Mouse (Mus musculus) retina, postnatal 7 days (tissue): ENCODE results near the gene Gpc6.

Source experiments
- DNase-seq: peaks from one replicate; pipeline ENCODE4 v3.0.0-alpha.2; 2012; ENCODE audit warnings: low read depth, low spot score

Gpc6 gene

DNA sequence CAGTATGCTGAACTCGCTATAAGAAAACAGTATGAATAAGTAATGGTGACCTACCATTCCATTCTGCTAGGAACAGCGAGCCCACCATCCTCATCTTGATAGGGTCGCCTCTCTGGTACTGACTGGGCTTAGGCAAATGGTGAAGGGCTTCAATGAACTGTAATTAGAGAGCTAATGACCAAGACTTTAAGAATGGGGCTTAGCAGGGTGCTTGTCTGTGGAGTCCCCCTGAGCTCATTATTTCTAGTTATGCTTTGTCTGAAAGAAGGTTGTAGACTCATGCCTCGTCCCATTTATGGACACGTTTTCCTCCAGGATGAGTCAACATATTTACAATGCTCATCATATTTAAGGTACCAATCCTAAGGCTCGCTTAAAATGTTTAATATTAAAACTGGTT is 313.1 kb downstream of the Gpc6 start:
- DNase-seq: no peak

DNA sequence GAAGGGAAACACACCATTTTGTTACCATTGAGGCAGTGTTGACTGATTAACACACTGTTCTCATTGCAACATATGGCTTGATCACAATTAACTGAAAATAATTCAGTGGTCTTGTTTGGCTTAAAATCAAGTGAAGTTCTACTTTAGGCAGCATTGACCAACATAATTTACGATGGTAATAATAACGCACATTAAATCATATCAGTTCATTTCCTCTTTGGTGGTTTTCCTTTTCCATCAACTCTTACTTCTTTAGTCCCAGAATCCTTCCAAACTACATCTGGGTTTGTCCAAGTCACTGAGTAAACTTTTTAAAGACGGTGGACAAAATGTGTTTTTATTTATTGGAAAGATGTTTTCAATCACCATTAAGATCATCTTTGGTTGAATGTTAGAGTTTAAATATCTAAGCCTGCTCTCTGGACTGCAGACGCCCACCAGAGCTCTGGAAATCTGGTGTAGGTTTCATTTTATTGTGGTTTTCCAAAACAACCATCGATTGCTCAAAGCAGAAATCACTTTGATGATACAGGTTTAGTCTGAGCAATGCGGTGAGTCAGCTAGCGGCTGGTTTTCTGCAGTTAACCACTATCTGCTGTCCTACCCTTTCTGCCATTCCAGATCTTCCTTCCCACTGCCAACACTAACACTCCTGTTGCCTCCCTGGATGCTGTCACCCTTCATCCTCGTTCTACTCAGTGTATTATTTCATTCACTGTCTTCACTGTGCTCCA is 314.7 kb downstream of the Gpc6 start:
- DNase-seq: no peak

DNA sequence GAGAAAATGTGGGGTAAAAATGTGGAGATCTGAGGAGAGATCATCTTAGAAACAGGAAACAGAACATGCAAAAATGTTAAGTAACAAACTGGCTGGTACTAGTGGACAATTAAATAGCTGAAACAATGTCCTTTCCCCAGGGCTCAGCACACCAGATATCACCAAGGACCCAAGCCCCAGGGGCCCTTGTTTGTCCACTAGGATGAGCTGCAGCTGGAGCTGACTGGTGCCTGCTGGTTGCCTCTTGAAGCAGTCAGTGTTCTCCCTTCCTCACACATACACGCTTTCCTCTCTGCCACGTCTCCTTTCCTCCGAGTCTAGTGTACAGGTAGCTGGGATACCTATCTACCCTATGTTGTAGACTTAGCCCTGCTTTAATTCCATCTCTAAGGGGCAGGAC is 320.5 kb downstream of the Gpc6 start:
- no peak for DNase-seq

DNA sequence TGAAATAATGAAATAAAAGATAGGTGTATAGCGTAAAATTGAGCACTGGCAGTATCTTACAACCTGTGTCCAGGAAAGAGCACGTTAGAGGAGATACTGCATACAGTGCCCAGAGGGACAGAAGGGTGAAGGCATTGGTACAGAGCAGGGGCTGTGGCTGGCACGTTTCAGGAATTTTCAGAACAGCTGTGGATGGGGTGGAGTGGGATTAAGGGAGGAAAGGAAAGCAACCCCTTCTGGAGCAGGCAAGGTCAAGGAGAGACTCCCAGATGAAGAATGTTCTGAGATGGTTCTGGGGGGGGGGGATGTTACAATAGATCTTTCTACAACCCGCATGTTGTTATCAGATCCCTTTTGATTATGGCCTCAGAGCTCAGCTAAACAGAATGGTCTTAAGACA is 331.1 kb downstream of the Gpc6 start:
- DNase-seq: no peak

GRCm38 (mm10) chr14:117265653-117266052 is 340.5 kb downstream of the Gpc6 start:
- DNase-seq: no peak

- no peak for DNase-seq
These were observed 342.9 kb downstream of the Gpc6 start for GRCm38 (mm10) chr14:117267823-117268601.

DNA sequence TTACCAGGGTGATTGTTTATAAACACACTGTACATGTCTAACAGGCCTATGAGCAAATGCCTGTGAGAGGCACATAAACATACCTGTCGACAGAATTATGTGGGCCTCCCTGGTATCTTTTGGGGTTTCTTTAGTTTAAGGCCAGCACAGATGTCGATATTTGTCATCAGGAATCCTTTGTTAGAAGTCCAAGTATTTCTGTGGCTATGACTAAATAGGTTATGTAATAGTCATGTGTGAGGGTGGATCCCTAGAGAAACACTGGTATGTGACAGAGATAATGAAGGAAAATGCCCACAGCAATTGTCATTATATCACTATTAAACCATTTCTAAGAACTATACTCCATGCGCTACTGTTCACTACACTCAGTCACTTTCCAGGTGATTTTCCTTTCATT is 358.5 kb downstream of the Gpc6 start:
- DNase-seq: no peak

GRCm38 (mm10) chr14:117293746-117294145 is 368.6 kb downstream of the Gpc6 start:
- no peak for DNase-seq

GRCm38 (mm10) chr14:117296207-117296838 is 371.2 kb downstream of the Gpc6 start:
- no peak for DNase-seq

- DNase-seq: no peak
These were observed 375.9 kb downstream of the Gpc6 start for GRCm38 (mm10) chr14:117301019-117301418.

DNA sequence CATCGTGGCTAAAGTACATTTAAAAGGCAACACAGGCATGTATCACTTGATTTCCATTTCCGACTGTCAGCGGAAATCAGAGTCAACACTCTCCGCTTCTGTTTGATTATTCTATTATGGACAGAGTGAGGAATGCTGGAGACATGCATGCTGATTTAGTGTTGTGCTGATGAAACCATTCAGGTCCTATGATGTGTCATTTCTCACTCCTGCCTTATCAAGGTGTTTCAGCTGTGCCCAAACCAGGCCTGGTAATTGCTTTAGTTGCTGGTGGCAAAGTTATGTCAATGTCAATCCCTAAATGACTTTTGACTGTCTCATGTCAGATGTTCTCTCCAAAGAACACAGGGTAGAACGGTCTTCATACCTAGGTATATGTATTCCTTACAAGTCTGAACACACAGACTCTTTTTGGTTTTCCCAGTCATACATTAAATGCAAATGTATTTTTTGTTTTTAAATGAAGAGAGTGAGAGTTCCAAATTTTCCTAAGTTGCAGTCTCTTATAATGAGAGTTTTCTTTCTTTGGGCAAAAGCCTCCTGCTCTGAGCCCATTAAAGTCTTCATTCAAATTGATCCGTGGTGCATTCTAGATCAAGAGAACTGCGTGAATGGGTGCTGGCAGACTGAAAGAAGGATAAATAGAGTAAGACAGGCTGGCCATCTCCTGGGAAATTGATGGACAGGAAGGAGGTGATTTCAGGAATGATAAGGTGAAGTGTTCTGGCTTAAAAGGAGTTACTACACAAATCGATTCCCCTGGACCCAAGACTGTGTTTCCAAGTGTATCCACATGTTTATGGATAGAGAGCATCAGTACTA is 379.0 kb downstream of the Gpc6 start:
- no peak for DNase-seq

DNA sequence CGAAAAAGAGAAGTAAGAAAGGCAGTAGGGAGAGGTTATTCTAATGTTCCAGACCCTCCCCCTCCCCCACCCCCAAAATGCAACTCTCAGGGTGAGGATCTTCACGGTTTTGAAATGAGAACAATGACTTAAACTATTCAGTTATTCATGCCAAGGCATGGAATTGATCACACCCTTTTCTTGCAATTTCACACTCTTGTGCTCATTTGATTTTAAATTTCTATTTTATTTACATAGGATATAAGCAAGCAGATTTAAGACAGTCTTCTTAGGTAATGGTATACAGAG is 379.6 kb downstream of the Gpc6 start:
- DNase-seq: no peak

- DNase-seq: no peak
These were observed 384.9 kb downstream of the Gpc6 start for GRCm38 (mm10) chr14:117309997-117310520.

- no peak for DNase-seq
These were observed 399.1 kb downstream of the Gpc6 start for GRCm38 (mm10) chr14:117324214-117324613.

DNA sequence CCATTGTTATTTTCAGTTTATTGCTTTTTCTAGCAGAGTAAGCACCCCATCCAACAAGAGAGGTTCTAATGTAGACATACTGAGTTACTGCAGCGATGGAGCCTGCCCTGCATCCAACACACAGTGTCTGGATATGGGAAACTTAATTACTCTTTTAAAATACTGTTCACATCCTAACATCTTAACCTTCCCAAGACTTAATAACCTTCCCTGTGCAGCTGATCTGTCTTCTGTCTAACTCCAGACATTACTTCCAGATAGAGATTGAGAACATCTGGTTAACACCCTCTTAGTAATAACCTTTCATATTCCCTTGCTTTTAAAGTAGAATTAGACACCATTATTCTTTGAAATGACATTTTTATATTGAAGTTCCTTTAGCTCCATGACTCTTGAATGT is 407.1 kb downstream of the Gpc6 start:
- no peak for DNase-seq

DNA sequence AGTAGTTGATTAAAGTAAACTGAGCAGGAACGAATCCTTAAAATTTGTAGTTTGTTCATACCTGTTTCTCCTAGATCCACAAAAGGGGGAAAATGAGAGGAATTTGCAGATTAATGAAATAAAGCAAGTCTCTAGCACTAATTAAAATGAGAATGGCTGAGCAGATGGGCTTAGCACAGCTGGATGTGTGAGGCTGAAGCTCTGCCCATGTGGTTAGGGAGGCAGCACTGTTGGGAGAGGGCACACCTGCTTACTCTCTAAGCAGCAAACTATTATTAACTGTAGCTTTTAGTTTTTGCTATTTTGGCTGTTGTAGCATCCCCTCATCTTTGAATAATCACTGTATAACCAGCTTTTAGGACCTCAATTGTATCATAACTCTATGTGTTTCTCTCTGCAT is 412.2 kb downstream of the Gpc6 start:
- DNase-seq: no peak

GRCm38 (mm10) chr14:117340549-117340948 is 415.4 kb downstream of the Gpc6 start:
- no peak for DNase-seq

DNA sequence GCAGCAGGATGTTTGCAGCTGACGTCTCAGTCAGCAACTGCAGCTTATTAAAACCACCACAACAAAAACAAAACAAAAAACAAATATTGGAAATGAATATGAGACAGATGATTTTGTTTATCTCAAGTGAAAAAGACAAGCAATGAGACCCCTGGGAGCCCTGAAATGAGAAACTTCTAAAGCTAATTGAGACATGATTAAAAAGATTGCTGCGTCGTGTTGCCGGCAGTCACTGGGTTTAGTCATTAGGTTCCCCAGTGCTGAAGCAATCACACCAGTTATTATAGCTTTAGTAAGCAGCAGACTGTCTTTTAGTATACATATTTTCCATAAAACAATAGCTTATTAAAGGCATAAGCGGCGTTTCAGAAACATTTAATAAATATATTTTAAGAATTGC is 419.4 kb downstream of the Gpc6 start:
- no peak for DNase-seq

- no peak for DNase-seq
These were observed 421.3 kb downstream of the Gpc6 start for GRCm38 (mm10) chr14:117346372-117346885.

DNA sequence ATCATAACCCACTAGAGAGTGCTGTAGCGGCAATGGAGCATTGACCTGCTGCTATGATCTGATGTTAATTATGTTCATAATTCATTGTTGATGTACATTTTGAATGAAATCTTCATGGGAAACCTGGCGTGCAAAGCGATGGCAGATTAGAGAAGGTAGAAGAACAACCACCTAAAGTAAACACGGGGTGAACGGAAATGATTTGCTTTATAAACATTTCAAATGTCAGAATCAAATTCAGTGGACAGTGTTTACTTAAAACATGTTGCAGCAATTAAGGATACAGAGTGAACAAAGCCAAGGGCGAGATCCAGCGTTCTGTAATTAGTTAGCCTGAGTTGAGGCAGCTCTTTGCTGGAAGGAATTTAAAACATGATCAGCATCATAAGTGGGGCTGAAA is 426.2 kb downstream of the Gpc6 start:
- DNase-seq: no peak

DNA sequence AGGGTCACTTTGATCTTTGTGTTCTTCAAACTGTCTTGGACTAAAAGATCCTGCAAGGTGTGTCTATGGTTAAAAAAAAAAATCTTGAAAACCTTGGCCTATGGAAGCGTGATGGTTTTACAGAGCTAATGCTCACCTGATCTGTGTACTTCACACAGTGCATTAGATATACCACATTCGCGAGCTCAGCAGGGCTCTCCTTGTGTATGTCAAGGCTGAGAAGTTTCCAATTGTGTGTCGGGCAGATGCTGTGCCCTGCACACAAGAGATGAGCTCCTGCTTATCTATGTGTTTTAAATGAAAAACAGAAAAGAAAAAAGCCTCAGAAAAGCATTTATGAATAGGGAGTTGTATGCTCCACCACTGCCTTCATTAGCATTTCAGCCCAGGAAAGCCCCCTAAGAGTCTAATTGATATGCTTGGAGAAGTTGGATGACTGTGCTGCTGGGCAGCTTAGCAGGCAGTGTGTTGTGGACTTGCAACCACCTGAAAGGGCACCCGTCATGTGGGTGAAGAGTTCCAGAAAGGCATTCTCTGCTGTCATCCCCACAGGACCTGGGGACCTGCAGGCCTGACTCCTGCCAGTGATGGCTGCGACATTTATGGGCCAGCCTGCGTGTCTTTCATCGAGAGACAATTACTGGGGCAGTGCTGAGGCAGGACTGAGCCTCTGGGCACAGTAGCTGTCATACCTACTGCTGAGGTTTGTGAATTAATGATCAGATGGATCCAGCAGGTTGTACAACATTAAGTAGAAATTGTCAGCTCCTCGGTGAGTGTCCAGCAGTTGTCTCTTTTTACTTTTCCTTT is 436.2 kb downstream of the Gpc6 start:
- DNase-seq: no peak
